Mouse (Mus musculus): Measurements from ENCODE around the gene Kctd11.
A peak's percentile ranks its signal among the peaks of the same experiment; 100 is the strongest.
"Not testable (repeated sequence)": the region's sequence is repeated elsewhere in the genome, so short reads cannot be mapped to it uniquely, and the experiment has no call there.

Kctd11 gene

DNA sequence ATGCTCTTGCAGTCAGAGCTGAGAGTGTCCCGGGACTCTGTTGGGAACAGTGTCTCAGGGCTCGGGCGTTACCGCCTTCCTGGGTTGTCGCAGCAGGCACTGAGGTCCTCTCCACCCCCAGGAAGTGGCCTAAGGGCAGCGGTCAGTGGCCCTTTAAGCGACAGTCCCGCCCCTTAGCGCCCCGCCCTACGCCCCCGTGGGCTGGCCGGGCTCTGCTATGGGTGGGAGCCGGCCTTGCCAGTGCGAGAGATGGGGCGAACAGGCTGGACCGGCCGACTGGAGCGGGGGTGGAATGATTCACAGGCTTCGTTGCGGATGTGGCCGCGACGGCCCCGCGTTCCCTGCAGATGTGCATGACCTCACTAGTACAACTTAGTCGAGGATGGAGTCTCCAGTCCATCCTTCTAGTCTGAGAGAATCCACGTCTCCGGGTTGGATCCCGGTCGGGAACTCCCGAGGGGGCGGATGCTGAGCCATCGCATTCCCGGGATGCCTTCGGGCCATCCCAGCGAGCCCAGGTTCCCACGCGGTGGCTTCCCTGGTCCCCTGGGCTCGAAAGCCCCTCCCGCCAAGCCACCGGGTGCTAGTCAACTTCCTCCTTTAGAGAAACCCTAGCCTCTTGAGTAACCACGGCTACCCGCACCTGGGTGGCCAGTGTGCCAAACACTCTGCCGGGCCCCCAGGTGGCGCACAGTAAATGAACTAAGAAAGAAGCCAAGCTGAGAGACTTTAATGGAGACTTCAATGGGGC lies at the start of gene Kctd11:
Gene Kctd11 (minus strand): TSS at position 554 of the 751 bp plus-strand sequence.
- DNase-seq (ENCODE audit: low read depth, low spot score) = no peak

GRCm38 (mm10) chr11:69930176-69930575 lies 49.0 kb upstream of the Kctd11 start:
- not testable (repeated sequence) for DNase-seq (ENCODE audit: low read depth, low spot score)

- DNase-seq (ENCODE audit: low read depth, low spot score) = no peak
These were observed 48.5 kb upstream of the Kctd11 start for GRCm38 (mm10) chr11:69929712-69930111.

DNA sequence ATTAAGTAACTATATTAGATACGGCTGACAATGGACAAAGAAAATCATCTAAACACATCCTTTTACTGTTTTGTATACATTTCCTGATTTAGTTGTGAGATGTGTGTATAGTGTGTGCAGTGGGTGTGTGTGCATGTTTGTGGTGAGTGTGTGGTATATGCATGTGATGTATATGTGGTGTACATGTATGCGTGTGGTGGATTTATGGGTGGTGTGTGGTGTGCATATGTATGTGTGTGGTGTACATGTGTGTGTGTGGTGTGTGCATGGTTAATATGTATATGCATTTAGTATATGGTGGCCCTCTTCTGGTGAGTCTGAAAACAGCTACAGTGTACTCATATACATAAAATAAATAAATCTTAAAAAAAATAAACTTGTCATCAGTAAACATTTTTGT lies 46.3 kb upstream of the Kctd11 start:
- DNase-seq (ENCODE audit: low read depth, low spot score) = no peak

GRCm38 (mm10) chr11:69922796-69923195 lies 41.6 kb upstream of the Kctd11 start:
- DNase-seq (ENCODE audit: low read depth, low spot score) = no peak

GRCm38 (mm10) chr11:69922012-69922756 lies 41.0 kb upstream of the Kctd11 start:
- no peak for DNase-seq (ENCODE audit: low read depth, low spot score)

- peak; percentile 100 for DNase-seq (ENCODE audit: low read depth, low spot score)
These were observed 40.2 kb upstream of the Kctd11 start, which contains the start of gene Eif5a for GRCm38 (mm10) chr11:69921114-69922011. Gene Eif5a (minus strand): TSS chr11:69921958.

GRCm38 (mm10) chr11:69920266-69921031 lies 39.2 kb upstream of the Kctd11 start:
- no peak for DNase-seq (ENCODE audit: low read depth, low spot score)

- DNase-seq (ENCODE audit: low read depth, low spot score) = peak; percentile 42
These were observed 38.6 kb upstream of the Kctd11 start for GRCm38 (mm10) chr11:69919661-69920265.

GRCm38 (mm10) chr11:69919053-69919452 lies 37.8 kb upstream of the Kctd11 start:
- DNase-seq (ENCODE audit: low read depth, low spot score) = no peak

DNA sequence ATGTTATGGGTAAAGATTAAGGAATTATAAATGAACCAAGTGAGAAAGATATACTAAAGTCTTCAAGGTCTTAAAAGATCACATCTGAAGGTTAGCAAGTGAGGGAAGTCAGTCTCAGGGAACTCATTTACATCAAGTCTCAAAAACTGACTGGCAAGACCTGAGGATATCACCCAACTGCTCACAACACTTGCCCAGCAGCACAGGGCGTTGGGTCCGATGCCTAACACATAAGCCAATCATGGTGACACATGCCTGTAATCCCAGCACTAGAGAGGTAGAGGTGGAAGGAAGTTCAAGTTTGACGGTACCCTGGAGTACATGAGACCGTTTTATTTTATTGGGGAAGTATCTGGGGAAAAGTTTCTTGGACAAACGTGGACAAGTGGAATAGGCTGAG lies 36.9 kb upstream of the Kctd11 start:
- DNase-seq (ENCODE audit: low read depth, low spot score) = no peak

DNA sequence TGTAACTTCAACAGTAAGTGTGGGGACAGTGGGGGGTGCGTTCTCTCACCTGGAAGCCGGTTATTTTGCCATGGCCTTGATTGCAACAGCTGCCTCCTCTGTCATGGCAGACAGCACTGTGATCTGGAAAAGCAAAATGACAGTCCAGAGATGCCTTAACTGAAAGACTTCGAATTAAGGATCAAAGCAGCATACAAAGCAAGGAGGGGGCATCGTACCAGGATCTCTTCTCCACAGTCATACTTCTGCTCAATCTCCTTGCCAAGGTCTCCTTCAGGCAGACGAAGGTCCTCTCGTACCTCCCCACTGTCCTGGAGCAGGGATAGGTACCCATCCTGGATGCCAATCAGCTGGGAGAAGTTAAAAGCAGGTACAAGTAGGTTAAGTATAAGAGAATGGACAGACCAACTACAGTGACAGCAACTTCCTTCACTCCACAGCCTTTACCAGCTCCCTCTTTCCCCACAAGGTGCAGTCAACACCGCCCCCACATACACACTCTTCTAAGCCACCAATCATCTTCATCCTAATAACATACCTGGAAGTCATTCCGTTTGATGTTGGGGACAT lies 36.3 kb upstream of the Kctd11 start:
- DNase-seq (ENCODE audit: low read depth, low spot score) = no peak

- not testable (repeated sequence) for DNase-seq (ENCODE audit: low read depth, low spot score)
These were observed 35.6 kb upstream of the Kctd11 start for GRCm38 (mm10) chr11:69916652-69917378.

DNA sequence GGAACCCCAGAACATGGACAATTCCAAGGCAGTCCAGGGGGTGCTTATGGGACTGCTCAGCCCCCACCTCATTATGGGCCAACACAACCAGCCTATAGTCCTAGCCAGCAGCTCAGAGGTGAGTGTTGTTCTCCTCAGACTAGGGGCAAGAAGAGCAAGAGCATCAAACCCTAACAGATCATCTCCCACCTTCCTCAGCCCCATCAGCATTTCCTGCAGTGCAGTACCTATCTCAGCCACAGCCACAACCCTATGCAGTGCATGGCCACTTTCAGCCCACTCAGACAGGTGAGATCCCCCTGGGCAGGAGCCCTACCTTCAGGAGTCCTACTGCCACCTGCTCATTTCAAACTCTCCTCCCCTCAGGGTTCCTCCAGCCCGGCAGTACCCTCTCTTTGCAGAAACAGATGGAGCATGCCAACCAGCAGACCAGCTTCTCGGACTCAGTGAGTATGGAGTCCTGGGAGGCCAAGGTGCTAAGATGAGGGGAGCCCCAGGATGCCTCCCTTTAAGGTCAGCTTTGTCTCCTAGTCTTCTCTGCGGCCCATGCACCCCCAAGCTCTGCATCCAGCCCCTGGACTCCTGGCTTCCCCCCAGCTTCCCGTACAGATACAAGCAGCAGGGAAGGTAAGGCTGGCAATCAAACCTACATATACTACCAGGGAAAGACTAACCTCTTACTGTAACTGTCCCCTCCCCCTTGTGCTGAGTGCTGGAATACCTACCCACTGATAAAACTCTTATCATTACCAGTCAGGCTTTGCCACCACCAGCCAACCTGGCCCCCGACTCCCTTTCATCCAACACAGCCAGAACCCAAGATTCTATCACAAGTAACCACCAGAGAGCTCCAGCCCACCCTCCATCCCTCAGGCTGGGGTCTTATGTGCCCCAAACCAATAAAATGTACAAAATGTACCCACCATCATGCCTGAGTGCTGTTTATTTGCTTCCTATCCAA lies 34.7 kb upstream of the Kctd11 start:
- DNase-seq (ENCODE audit: low read depth, low spot score) = no peak

DNA sequence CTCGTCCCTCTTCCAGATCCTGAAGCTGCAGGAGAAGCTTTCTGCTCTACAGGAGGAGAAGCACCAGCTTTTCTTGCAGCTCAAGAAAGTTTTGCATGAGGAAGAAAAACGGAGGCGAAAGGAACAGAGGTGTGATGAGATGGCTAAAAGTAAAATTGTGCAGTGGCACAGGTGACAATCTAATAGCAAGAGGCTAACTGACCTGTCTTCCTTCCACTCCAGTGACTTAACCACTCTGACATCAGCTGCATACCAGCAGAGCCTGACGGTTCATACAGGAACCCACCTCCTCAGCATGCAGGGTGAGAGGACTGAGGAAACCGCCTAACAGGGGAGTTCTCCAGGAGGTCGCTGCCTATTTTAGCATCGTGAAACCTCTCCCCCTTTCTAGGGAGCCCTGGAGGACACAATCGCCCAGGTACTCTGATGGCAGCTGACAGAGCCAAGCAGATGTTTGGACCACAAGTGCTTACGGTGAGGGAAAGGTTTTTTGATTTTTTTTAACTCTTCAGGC lies 33.8 kb upstream of the Kctd11 start:
- no peak for DNase-seq (ENCODE audit: low read depth, low spot score)

GRCm38 (mm10) chr11:69914372-69914764 lies 33.2 kb upstream of the Kctd11 start:
- DNase-seq (ENCODE audit: low read depth, low spot score) = no peak

GRCm38 (mm10) chr11:69913554-69914371 lies 32.6 kb upstream of the Kctd11 start, which contains the start of gene Gps2:
Gene Gps2 (plus strand): TSS chr11:69913888.
- peak; percentile 96 for DNase-seq (ENCODE audit: low read depth, low spot score)
